Mouse (Mus musculus) CD8-positive naive resting alpha-beta T cell, adult 57 days (primary cell): ENCODE results near the gene Amigo2. TPM values are rescaled to one million over a fixed set of nuclear protein-coding genes. Genes with fewer than 3 reads are reported as not detected.

Source experiments
- total RNA-seq: library from RNA; stranded (reverse); gene quantifications from one replicate; pipeline ENCODE4 v1.2.4, GENCODE M21; 2023

Amigo2 gene
- total RNA-seq = 14.5 TPM

GRCm38 (mm10) chr15:97246911-97247790, at the start of gene Amigo2, which contains the start of gene Pced1b:
TSS of gene Amigo2 (minus strand) at chr15:97247287.
TSS of gene Pced1b (plus strand) at chr15:97247107.

Other genes starting within 250 kb of the Amigo2 start
- not detected for gene Slc38a4, start 191.3 kb downstream of the Amigo2 start, total RNA-seq
- gene Pced1b, start 180 bp downstream of the Amigo2 start, total RNA-seq = 297 TPM